Mouse (Mus musculus) bone marrow macrophage, adult 2 months (primary cell): ENCODE data around the gene Fbxw2. TPM values are rescaled to one million over a fixed set of nuclear protein-coding genes. Genes with fewer than 3 reads are reported as not detected.

Experiments
- H3K27ac ChIP-seq: 2 replicates; pipeline ENCODE4 v1.5.1; 2012; ENCODE audit warnings: low read depth, low read length; ENCODE audit not compliant: insufficient read depth
- H3K4me1 ChIP-seq: 2 replicates; pipeline ENCODE4 v1.6.1; 2012; ENCODE audit warnings: low read length; ENCODE audit not compliant: control insufficient read depth, insufficient read depth
- H3K4me3 ChIP-seq: 2 replicates; pipeline ENCODE4 v1.5.1; 2012; ENCODE audit warnings: mild to moderate bottlenecking, low read length, moderate library complexity; ENCODE audit not compliant: insufficient read depth
- CTCF ChIP-seq: IDR thresholded peaks from 2 replicates; pipeline ENCODE4 v1.5.1; 2012; ENCODE audit warnings: low read depth, mild to moderate bottlenecking, low read length, moderate library complexity
- POLR2A ChIP-seq: IDR thresholded peaks from 2 replicates; pipeline ENCODE4 v1.6.1; 2012; ENCODE audit warnings: mild to moderate bottlenecking, low read depth, low read length, borderline replicate concordance
- polyA plus RNA-seq: library from polyadenylated mRNA; stranded (reverse); fragments of >200 nt; gene quantifications from 2 replicates; pipeline ENCODE4 v1.2.4, GENCODE M21; 2012; ENCODE audit not compliant: missing spikeins, insufficient read depth, insufficient read length

The Fbxw2 gene
- polyA plus RNA-seq = 53.3 and 56.3 TPM in 2 replicates

DNA sequence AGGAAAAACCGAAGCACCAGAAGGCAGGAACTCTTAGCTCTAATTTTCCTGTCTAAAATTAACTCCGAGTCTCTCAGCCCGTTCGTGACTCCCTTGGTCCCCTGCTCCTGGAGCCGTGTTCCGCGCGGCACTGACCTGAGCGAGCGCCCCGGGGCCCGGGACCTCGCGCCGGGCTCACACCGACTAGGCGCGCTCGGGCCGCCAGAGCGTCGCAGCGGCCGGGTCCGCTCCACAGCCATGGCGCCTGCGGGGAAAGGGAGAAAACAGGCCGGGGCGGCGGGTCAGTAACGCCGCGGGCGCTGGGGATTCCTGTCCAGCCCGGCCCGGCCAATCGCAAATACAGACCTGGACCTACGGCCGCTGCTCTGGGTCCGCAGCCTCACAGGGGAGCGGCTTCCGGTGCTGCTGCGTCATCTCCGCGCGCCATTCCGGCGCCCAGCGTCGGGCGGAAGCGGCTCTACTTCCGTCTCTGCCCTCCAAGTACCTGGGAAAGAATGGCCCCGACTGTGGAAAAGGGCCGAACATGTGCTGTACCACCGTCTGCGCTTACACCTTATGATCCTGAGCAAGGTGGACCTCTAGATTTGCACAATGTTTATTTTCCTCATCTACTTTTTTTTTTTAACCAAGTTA lies at the start of gene Fbxw2:
Gene Fbxw2, minus strand, starts transcription at position 485 of the 633 bp plus-strand sequence.
- peak within 1 kb of the TSS; percentile 51 for H3K27ac ChIP-seq
- peaks cover 19% of the 10 kb centered on the region for H3K4me1 ChIP-seq
- peak within 1 kb of the TSS; percentile 69 for H3K4me3 ChIP-seq
- no peak for TF ChIP-seq POLR2A
- no peak for TF ChIP-seq CTCF

DNA sequence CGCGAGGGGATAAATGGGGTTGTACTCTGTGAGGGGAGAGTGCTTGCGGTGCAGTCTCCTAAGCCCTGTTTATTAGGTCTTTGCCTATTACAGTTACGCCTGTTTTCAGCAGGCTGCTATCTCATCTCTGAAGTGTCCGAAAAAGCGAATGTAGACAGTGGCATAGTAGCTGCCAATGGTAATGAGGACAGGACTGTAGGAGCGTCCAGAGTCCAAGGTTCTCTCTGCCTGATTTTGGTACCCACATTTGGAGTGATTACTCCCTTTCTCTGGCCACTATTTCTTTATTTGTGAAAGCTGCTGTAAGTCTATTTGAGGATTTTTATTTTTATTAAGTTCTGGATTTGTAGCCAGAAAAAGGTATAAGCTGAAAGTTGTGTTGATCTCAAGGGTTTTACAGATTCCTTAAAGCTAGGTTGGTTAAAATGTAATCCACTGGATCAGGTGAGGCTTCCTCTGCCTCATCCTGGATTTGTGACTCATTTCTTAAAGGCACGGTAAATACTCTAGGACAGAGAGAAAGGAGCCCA lies 48.8 kb upstream of the Fbxw2 start, which contains the start of gene Psmd5:
Gene Psmd5, minus strand, starts transcription at position 153 of the 530 bp plus-strand sequence.
- Histone ChIP-seq H3K4me3 (no peak within 1 kb of the TSS), H3K4me1 (peaks cover 6% of the 10 kb centered on the region), H3K27ac (no peak within 1 kb of the TSS)
- no peak for TF ChIP-seq POLR2A
- TF ChIP-seq CTCF = no peak

DNA sequence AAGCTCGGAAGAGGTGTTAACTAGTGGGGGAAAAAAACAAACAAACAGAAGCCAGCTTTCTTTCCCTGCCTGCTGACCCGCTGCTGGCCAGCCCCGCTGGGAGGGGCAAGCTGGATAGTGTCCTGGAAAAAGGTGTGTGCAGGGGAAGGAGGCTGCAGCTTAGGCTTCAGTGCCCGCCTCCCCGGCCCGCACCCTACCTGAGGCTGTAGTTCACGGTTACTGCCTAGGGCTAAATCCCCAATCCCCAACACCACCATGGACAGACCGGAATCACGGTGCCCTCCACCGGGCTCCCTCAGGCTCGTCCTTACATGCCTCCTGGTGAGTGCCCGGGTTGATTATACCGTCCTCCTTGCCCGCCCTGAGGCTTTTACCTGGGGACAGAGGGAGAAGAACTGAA lies 48.2 kb upstream of the Fbxw2 start, which contains the start of gene Cutal:
Gene Cutal, plus strand, starts transcription at position 126 of the 400 bp plus-strand sequence.
- H3K4me1 ChIP-seq = peaks cover 6% of the 10 kb centered on the region
- H3K4me3 ChIP-seq = no peak within 1 kb of the TSS
- TF ChIP-seq POLR2A (no peak), CTCF (no peak)
- H3K27ac ChIP-seq = no peak within 1 kb of the TSS

GRCm38 (mm10) chr2:34870520-34871474 lies 44.7 kb upstream of the Fbxw2 start:
- Histone ChIP-seq H3K4me1 (peaks cover 8% of the 10 kb centered on the region; the same call in 1 of the 2 replicates), H3K4me3 (peak overlapping the region; percentile 72), H3K27ac (peak overlapping the region; percentile 63)
- TF ChIP-seq CTCF = no peak
- peak; percentile 78 for TF ChIP-seq POLR2A

- TF ChIP-seq POLR2A (no peak), CTCF (no peak)
- Histone ChIP-seq H3K4me1 (peaks cover 8% of the 10 kb centered on the region; the same call in 1 of the 2 replicates), H3K4me3 (peak overlapping the region; percentile 49), H3K27ac (peak overlapping the region; percentile 63)
These were observed 43.6 kb upstream of the Fbxw2 start for GRCm38 (mm10) chr2:34869680-34870079.

- Histone ChIP-seq H3K27ac (no peak overlapping the region), H3K4me3 (no peak overlapping the region), H3K4me1 (no peaks in the 10 kb centered on the region)
- no peak for TF ChIP-seq POLR2A
- no peak for TF ChIP-seq CTCF
These were observed 31.6 kb upstream of the Fbxw2 start for GRCm38 (mm10) chr2:34857728-34858127.

- TF ChIP-seq POLR2A (no peak), CTCF (no peak)
These were observed 29.2 kb upstream of the Fbxw2 start for GRCm38 (mm10) chr2:34855265-34855664.

GRCm38 (mm10) chr2:34847702-34848101 lies 21.6 kb upstream of the Fbxw2 start:
- Histone ChIP-seq H3K4me1 (no peaks in the 10 kb centered on the region), H3K27ac (no peak overlapping the region), H3K4me3 (no peak overlapping the region)
- no peak for TF ChIP-seq CTCF
- no peak for TF ChIP-seq POLR2A

More at GRCm38 (mm10) chr2:34855265-34855664, 29.2 kb upstream of the Fbxw2 start:
- H3K4me1 ChIP-seq = no peaks in the 10 kb centered on the region
- no peak overlapping the region for H3K4me3 ChIP-seq
- H3K27ac ChIP-seq = no peak overlapping the region

GRCm38 (mm10) chr2:34843211-34843939 lies 17.3 kb upstream of the Fbxw2 start:
- Histone ChIP-seq H3K4me3 (no peak overlapping the region), H3K27ac (no peak overlapping the region), H3K4me1 (no peaks in the 10 kb centered on the region)
- TF ChIP-seq CTCF = no peak
- no peak for TF ChIP-seq POLR2A
